Mouse (Mus musculus) adrenal gland (tissue): ENCODE measurements at regions not wholly inside any gene's neighbourhood (a gene's known extent, or its start where the extent isn't known, plus 50 kb on each side); places are given as distances from the start of the nearest gene placed in this dataset.

Experiments used
- intact Hi-C: fragments of 180-260 bp; cut with DNase I; formaldehyde crosslinking; loops from one replicate; pipeline ENCODE4 v1.15.1; 2025

GRCm38 (mm10) chr15:7691251-7691650, 119.4 kb upstream of the Gdnf start:
- intact Hi-C loops: no loop called here

- intact Hi-C loops: no loop called here
These were observed 118.5 kb upstream of the Gdnf start for GRCm38 (mm10) chr15:7692096-7692495.

GRCm38 (mm10) chr15:7694037-7694436, 116.6 kb upstream of the Gdnf start:
- intact Hi-C loops: no loop called here

DNA sequence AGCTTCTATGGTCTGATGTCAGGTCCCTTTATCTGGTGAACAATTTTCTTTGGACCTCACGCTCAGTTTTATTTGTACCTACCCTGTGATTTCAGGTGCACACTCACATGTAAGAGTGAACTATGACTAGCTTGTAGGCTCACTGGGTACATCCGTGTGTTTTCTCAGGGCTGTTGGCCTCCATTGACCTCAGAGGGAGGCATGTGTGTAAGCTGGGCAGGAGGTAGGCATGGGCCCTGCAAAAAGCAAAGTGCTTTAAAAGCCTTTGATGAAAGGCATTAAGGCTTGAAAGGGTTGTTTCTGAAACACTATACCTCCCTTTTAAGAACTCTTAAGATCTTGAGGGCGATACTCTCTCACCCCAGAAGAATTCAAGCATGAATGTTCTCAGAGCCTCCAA, 112.9 kb upstream of the Gdnf start:
- intact Hi-C loops: no loop called here

DNA sequence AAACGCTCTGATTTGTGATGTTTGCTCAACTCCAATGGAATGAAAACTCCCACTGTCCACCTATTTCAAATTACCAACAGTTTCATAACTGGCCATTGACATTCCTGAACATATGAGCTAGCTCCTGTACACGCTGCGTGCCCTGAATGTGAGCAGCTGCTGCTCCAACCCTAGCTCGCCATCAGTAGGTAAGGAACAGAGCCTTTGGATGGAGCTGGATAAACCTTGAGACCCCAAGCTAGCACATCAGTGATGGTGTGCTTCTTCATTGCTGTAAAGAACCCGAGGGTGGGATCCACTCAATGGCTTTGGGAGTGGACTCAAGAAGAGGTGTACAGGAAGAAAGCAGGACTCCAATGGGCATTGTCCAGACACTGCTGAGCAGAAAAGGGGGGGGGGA, 101.8 kb upstream of the Gdnf start:
- intact Hi-C loops: no loop called here

- intact Hi-C loops: no loop called here
These were observed 96.0 kb upstream of the Gdnf start for GRCm38 (mm10) chr15:7714641-7715040.

DNA sequence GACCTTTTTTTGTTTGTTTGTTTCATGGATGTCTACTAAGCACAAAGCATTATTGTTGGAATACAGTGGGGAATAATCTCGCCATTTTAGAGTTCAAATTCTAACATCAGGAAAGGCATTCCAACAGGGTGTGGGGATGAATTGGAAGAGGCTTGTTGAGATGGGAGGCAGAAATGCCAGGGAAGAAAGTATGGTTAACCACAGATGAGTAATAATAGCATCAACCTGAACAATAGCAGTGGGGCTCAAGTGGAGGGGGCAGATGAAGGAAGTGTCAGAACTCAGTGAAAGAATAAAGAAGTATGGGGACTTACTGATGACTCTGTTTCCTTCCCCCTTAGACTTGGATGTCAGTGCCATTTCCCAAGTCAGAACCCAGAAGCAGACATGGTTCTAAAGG, 94.5 kb upstream of the Gdnf start:
- intact Hi-C loops: no loop called here

DNA sequence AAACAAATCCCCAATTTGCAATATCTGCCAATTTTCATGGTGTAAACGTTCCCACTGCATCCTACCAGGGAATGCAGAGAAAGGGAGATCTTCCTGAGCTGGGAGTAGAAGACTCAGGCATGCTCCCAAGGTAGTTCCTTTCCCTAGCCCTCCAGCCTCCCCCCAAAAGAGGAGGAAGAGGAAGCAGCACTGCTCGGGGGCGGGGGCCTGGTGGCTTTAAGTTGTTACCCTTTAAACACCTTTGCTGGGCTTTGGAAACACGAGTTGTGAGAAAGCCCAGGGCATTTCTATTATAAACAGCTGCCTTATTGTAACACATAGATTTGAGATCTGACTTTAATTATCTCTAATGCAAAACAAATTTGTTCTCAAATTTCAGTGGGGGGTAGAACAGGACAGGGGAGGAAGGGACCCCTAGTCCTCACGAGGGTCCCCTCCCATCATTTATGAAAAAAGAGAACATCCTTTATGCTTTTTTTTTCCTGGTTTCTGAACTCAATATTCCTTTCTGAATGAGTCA, 87.4 kb upstream of the Gdnf start:
- intact Hi-C loops: no loop called here

DNA sequence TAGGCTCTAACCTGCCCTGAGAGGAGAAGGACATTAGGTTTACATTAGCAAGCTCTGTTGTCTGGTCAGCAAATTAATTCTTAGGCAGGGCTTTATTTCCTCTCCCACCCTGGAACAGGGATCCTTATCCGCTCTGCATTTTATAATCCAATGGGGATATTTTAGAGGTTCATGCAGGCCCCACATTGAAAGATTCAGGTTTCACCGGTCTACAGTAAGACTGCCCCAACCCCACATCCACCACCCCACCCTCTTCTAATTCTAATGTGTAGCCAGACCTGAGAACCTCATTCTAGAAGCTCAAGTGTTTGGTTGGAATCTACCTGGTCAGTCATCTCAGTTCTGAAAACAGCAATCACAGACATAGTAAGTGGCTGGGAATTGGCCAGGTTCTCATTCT, 86.9 kb upstream of the Gdnf start:
- intact Hi-C loops: no loop called here

DNA sequence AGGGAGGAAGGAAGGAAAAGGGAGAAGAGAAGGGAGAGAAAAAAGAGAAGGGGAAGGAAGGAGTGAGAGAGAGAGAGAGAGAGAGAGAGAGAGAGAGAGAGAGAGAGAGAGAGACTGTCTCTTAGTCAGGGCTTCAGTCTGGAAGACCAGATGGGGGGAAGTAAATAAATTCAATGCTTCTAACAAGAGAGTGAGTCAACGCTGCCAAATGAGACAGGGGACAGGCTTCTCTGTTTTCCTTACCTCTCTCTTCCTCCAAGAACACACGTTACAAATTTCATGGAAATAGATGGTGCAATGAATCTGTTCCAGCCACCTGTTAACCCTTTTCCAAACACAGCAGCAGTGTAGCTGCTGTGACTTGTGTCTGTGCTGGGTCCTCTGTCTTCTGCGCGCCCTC, 85.1 kb upstream of the Gdnf start:
- intact Hi-C loops: no loop called here

- intact Hi-C loops: no loop called here
These were observed 63.1 kb upstream of the Gdnf start for GRCm38 (mm10) chr15:7747586-7747985.

DNA sequence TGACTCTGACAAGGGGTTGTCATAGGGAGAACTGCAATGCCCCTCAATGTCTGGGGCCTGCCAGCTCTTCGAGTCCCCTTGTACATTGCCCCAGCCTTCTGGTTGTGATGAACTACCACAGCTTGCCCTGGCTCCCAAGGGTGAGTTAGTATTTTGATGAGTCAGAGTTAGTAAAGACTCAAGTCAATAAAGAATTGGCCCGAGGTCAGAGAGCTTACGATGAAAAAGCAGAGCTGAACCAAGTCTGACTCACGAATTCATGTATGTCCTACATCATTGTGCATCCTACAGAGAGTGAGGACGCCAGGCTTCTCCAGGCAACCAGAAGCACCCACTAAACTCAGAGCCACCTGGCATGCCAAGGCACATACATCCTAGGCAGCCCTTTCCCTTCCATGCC, 60.2 kb upstream of the Gdnf start:
- intact Hi-C loops: no loop called here
